Mouse (Mus musculus) megakaryocyte, adult 5-6 weeks (primary cell): ENCODE results near the gene Prkn. TPM values are rescaled to one million over a fixed set of nuclear protein-coding genes. Genes with fewer than 3 reads are reported as not detected.

Experiments
- ATAC-seq: 2 replicates; pipeline ENCODE4 v1.8.0; 2016; ENCODE audit warnings: mild to moderate bottlenecking, inconsistent platforms; ENCODE audit not compliant: poor library complexity, severe bottlenecking
- total RNA-seq, 2 experiments: library from RNA; stranded (forward) in 1 of 2; stranded (reverse) in 1 of 2; fragments of 153-499, 151-499 nt in 1 of 2; fragments of 221-1000, 200-1000 nt in 1 of 2; gene quantifications; 2 replicates each; pipeline versions ENCODE4 v1.2.3 to v1.2.4; 2015 to 2017

The Prkn gene
- total RNA-seq, 2 experiments from 2014 or later, result 0.07 TPM; not detected in 1

- no peak for ATAC-seq
Measured at GRCm38 (mm10) chr17:11881110-11881820, 1041.1 kb downstream of the Prkn start.

GRCm38 (mm10) chr17:11885601-11886000 is 1045.4 kb downstream of the Prkn start:
- ATAC-seq, result no peak

- ATAC-seq, result no peak
Measured at GRCm38 (mm10) chr17:11886963-11887362, 1046.8 kb downstream of the Prkn start.

GRCm38 (mm10) chr17:11887591-11888205 is 1047.5 kb downstream of the Prkn start:
- no peak for ATAC-seq

- no peak for ATAC-seq
Measured at GRCm38 (mm10) chr17:11888806-11889205, 1048.6 kb downstream of the Prkn start.

- ATAC-seq, result no peak
Measured at GRCm38 (mm10) chr17:11900300-11900699, 1060.1 kb downstream of the Prkn start.

- ATAC-seq, result no peak
Measured at GRCm38 (mm10) chr17:11901731-11902130, 1061.5 kb downstream of the Prkn start.

GRCm38 (mm10) chr17:11903001-11903400 is 1062.8 kb downstream of the Prkn start:
- no peak for ATAC-seq

- ATAC-seq, result no peak
Measured at GRCm38 (mm10) chr17:11910668-11911398, 1070.6 kb downstream of the Prkn start.

- no peak for ATAC-seq
Measured at GRCm38 (mm10) chr17:11912136-11912535, 1072.0 kb downstream of the Prkn start.

GRCm38 (mm10) chr17:11912872-11913365 is 1072.7 kb downstream of the Prkn start:
- no peak for ATAC-seq

GRCm38 (mm10) chr17:11913620-11914019 is 1073.4 kb downstream of the Prkn start:
- ATAC-seq, result no peak

GRCm38 (mm10) chr17:11914451-11914850 is 1074.3 kb downstream of the Prkn start:
- ATAC-seq, result no peak

GRCm38 (mm10) chr17:11918123-11918801 is 1078.1 kb downstream of the Prkn start:
- no peak for ATAC-seq

GRCm38 (mm10) chr17:11919581-11919980 is 1079.4 kb downstream of the Prkn start:
- ATAC-seq, result no peak

GRCm38 (mm10) chr17:11921026-11921425 is 1080.8 kb downstream of the Prkn start:
- ATAC-seq, result no peak

GRCm38 (mm10) chr17:11923989-11924388 is 1083.8 kb downstream of the Prkn start:
- ATAC-seq, result no peak

- no peak for ATAC-seq
Measured at GRCm38 (mm10) chr17:11926865-11927386, 1086.7 kb downstream of the Prkn start.

- no peak for ATAC-seq
Measured at GRCm38 (mm10) chr17:11931641-11932040, 1091.5 kb downstream of the Prkn start.

- no peak for ATAC-seq
Measured at GRCm38 (mm10) chr17:11933737-11934136, 1093.6 kb downstream of the Prkn start.

GRCm38 (mm10) chr17:11947436-11947835 is 1107.3 kb downstream of the Prkn start:
- ATAC-seq, result no peak
